Mouse (Mus musculus) stomach, postnatal 0 days (tissue): ENCODE measurements around the gene Rps6kc1.

Experiments
- CTCF ChIP-seq: IDR thresholded peaks from 2 replicates; pipeline ENCODE4 v1.5.1; 2016; ENCODE audit warnings: antibody characterized with exemption, low read depth, mild to moderate bottlenecking, moderate library complexity
- EP300 ChIP-seq: optimal IDR thresholded peaks from 2 replicates; pipeline ENCODE3; 2016; ENCODE audit warnings: antibody characterized with exemption

DNA sequence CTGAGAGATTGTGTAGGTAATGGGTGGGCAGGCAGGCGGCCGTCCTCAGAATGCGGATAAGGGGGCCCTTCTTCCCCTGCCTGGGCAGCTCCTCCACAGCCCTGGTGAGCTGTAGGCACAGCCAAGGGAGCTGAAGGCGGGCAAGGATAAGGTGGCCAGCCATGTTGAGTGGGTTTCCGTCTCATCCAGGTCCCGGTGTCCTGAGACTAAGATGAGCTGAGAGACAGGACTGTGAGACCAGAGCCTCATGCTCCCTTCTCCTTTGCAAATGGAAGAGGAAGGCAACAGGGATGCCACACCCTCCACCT is 256.9 kb downstream of the Rps6kc1 start:
- TF ChIP-seq CTCF (no peak), EP300 (no peak)
